Mouse (Mus musculus): ENCODE results near the gene Tex261. TPM values are rescaled to one million over a fixed set of nuclear protein-coding genes. Genes with fewer than 3 reads are reported as not detected.

The Tex261 gene
- polyA plus RNA-seq, 1 experiment from 2014 or later = 70.1 TPM

DNA sequence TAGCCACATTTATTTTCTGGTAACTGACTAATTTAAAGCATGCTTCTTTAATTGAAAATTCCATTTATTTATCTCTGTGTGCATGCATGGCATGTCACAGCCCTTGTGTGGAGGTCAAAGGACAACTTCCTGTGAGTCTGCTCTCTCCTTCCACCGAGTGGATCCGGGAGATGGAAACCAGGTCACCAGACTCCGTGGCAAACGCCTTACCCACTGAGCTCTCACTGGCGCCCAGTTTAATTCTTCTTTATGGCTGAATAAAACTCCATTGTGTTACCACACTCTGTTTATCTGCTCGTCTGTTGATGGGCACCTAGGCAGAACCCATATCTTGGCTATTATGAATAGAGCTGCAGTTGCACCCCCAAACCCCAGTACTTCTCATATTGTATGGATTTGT is 53.1 kb downstream of the Tex261 start:
- 23% methylated on average over 6 of the region's 6 CpGs for WGBS
- no peaks in the 10 kb centered on the region for H3K9me3 ChIP-seq
- no peaks in the 10 kb centered on the region for H3K4me1 ChIP-seq
- ATAC-seq (ENCODE audit: low FRiP score, low read depth) = no peak
- peaks cover 68% of the 10 kb centered on the region for H3K27me3 ChIP-seq
- no peaks in the 10 kb centered on the region for H3K36me3 ChIP-seq
- H3K27ac ChIP-seq (replicated peaks) = no peak overlapping the region
- no peak overlapping the region for H3K9ac ChIP-seq (replicated peaks)
- H3K4me2 ChIP-seq (replicated peaks) = no peak overlapping the region
- no peak overlapping the region for H3K4me3 ChIP-seq

Other genes starting within 250 kb of the Tex261 start
- gene Actg2, start 239.5 kb downstream of the Tex261 start, polyA plus RNA-seq (2016; fragmentation: Nextera tagmentation; extraction: Ambion mirVana) = 6.2 TPM in 2 replicates
- 31.6 and 31.9 TPM in 2 replicates for gene Stambp, start 203.1 kb downstream of the Tex261 start, polyA plus RNA-seq (2016; fragmentation: Nextera tagmentation; extraction: Ambion mirVana)
- not detected in 2 replicates for gene Clec4f, start 119.6 kb downstream of the Tex261 start, polyA plus RNA-seq (2016; fragmentation: Nextera tagmentation; extraction: Ambion mirVana)
- not detected in 2 replicates for gene Cd207, start 98.0 kb downstream of the Tex261 start, polyA plus RNA-seq (2016; fragmentation: Nextera tagmentation; extraction: Ambion mirVana)
- 0.42 and 0.68 TPM in 2 replicates for gene Vax2, start 64.5 kb downstream of the Tex261 start, polyA plus RNA-seq (2016; fragmentation: Nextera tagmentation; extraction: Ambion mirVana)
- gene Atp6v1b1, start 32.8 kb downstream of the Tex261 start, polyA plus RNA-seq (2016; fragmentation: Nextera tagmentation; extraction: Ambion mirVana) = not detected in 2 replicates
- 0.30 TPM in 1 of 2 replicates, not detected in the other for gene Ankrd53, start 13.2 kb downstream of the Tex261 start, polyA plus RNA-seq (2016; fragmentation: Nextera tagmentation; extraction: Ambion mirVana)
- 53.6 and 54.9 TPM in 2 replicates for gene Nagk, start 19.2 kb upstream of the Tex261 start, polyA plus RNA-seq (2016; fragmentation: Nextera tagmentation; extraction: Ambion mirVana)
- 21.8 and 22.2 TPM in 2 replicates for gene Paip2b, start 55.9 kb upstream of the Tex261 start, polyA plus RNA-seq (2016; fragmentation: Nextera tagmentation; extraction: Ambion mirVana)
- gene Zfp638, start 91.3 kb upstream of the Tex261 start, polyA plus RNA-seq (2016; fragmentation: Nextera tagmentation; extraction: Ambion mirVana) = 102 and 110 TPM in 2 replicates
- gene Dysf, start 232.8 kb upstream of the Tex261 start, polyA plus RNA-seq (2016; fragmentation: Nextera tagmentation; extraction: Ambion mirVana) = 3.8 and 4.0 TPM in 2 replicates

Measured in midbrain, embryonic 12.5 days (tissue).